Mouse (Mus musculus): ENCODE results near the gene Dvl3. TPM values are rescaled to one million over a fixed set of nuclear protein-coding genes. Genes with fewer than 3 reads are reported as not detected.

Gene Dvl3
- polyA plus RNA-seq, 1 experiment, result not detected

DNA sequence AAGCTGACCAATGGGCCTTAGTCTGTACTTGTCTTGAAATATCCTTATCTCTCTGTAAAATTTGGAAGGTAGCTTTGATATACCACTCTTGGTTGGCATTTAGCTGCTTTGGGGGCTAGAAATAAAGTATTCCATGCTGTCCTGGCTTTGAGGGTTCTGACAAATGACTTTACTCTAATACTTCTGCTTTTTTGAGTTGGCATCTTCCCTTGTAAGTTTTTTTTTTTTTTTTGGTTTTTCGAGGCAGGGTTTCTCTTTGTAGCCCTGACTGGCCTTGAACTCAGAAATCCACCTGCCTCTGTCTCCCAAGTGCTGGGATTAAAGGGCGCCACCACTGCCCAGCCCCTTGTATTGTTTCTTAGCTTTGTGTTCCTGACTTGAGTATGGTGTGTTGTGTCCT, 23.3 kb upstream of the Dvl3 start:
- peaks cover 2% of the 10 kb centered on the region; the same call in 1 of the 2 replicates for H3K4me1 ChIP-seq (ENCODE audit: control insufficient read depth, insufficient read depth, low read length)
- H3K4me3 ChIP-seq (ENCODE audit: insufficient read depth, low read depth, low read length), result no peak overlapping the region
- WGBS, result 76% methylated on average over 2 of the region's 2 CpGs
- no peak overlapping the region for H3K27ac ChIP-seq (ENCODE audit: insufficient read depth, low read depth, low read length)
- TF ChIP-seq CTCF (IDR thresholded peaks at IDR 0.05; ENCODE audit: insufficient read depth, low read depth, low read length) (no peak), POLR2A (IDR thresholded peaks at IDR 0.05; ENCODE audit: insufficient read depth, low read depth, low read length) (no peak)

DNA sequence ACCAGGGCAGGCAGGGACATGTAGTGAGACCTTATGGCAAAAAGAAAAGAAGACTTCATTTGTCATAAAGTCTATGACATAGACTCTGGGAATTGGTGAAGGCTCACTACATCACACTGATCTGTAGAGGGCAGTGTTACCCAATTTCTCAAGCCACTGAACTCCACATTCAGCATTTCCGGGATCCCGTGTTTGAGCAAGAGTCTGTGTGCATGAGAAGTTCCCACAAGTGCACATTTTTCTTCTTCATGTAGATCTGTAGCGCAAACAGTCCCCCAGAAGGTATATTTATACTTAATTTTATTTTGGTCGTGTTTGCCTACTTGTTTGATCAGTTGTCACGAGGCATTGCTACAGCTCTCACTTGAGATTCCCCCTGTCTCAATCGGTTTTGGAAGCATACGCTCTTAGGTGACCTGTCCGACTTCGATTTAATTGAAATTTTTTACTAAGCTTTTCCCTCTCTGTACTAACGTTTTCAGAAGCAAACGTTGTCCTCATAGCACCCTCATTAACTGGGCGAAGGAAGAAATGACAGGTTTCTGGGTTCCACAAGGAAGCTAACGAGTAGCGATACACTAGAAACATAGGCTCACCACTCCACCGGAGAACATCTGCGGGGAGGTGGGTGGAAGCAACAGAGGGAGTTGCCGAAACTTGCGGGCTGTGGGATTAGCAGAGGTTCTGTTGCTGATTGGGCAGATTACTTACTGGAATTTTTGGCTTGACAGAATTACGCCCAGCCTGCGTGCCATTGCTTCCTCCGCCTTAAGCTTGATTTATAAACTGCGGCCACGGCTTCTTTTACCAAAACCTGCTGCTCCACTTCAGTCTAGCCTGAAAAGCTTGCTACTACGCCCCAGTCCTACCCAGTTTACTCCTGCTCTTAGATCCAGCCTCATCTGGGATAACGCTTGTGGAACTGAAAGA, 19.8 kb upstream of the Dvl3 start:
- WGBS, result 15% methylated on average over 25 of the region's 25 CpGs

DNA sequence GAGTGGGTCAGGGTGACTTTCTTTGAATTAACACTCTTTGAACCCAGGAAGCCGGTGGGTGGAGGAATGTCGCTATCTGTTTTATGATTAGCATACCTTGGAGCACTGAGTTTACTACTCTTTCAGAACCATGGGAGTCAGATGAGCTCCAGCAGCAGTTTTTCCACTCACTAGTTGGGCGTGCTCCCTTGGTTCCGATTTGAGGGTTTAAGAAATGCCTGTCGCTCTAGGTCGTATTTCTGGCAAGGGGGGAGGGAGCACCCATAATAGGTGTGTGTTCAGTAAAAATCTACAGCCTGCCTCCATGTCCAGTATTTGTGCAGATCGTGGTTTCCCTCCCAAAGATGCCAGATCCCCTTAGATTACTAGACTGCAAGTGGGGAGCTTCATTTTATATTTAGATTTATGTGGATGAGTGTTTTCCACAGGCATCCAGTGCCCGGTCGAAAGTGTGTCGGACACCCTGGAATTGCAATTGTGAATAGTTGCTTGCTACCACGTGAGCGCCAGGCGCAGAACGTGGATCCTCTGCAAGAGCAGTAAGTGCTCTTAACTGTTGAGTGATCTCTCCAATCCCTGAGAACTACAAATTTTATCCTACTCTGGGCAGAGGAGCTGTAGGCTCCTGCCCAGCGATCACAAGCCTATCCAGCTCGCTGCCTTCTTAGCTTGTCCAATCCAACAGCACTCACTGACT, 18.7 kb upstream of the Dvl3 start:
- H3K27ac ChIP-seq (ENCODE audit: insufficient read depth, low read depth, low read length), result no peak overlapping the region
- no peak for TF ChIP-seq CTCF (IDR thresholded peaks at IDR 0.05; ENCODE audit: insufficient read depth, low read depth, low read length)
- no peak for TF ChIP-seq POLR2A (IDR thresholded peaks at IDR 0.05; ENCODE audit: insufficient read depth, low read depth, low read length)
- WGBS, result 10% methylated on average over 16 of the region's 16 CpGs

More for the DNA sequence above, 19.8 kb upstream of the Dvl3 start:
- Histone ChIP-seq H3K4me3 (ENCODE audit: insufficient read depth, low read depth, low read length) (no peak overlapping the region), H3K27ac (ENCODE audit: insufficient read depth, low read depth, low read length) (no peak overlapping the region), H3K4me1 (ENCODE audit: control insufficient read depth, insufficient read depth, low read length) (peaks cover 4% of the 10 kb centered on the region; the same call in 1 of the 2 replicates)
- TF ChIP-seq CTCF (IDR thresholded peaks at IDR 0.05; ENCODE audit: insufficient read depth, low read depth, low read length) (no peak), POLR2A (IDR thresholded peaks at IDR 0.05; ENCODE audit: insufficient read depth, low read depth, low read length) (no peak)

DNA sequence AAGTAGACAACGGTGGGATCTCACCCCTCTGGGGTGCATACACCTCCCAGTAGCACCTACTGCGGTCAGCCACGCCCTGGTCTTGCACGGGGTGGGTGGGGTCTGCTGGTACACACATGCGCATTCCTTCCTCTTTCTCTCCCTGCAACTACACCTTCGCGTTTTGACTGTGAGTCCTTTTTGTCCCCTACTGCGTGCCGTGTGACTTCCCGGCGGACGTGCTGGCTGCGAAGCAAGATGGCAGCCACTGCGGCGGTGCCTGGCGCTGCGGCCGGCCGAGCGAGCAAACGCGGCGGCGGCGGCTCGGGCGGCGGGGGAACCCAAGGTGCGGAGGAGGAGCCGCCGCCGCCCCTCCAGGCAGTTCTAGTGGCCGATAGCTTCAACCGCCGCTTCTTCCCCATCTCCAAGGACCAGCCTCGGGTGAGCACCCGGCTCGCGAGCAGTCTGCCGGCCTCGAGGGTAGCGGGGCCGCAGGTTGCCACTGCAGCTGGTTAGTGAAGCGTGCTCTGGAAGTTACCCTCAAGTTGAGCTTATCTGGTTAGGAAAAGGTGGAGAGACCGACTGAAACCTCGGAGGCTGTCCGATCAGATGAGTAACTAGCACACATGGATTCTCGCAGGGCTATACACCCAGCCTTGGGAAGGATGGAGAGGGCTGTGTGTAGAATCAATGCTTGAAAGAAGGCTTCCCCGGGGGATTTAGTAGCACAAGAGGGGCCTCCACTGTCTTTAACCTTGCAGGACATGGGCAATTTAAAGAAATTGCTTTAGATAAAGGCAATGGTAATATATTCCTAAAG, 17.9 kb upstream of the Dvl3 start, which contains the start of gene Eif2b5:
Gene Eif2b5 (plus strand): TSS at position 141 of the 799 bp plus-strand sequence.
- Histone ChIP-seq H3K27ac (ENCODE audit: insufficient read depth, low read depth, low read length) (no peak within 1 kb of the TSS), H3K4me1 (ENCODE audit: control insufficient read depth, insufficient read depth, low read length) (peaks cover 4% of the 10 kb centered on the region; the same call in 1 of the 2 replicates), H3K4me3 (ENCODE audit: insufficient read depth, low read depth, low read length) (peak within 1 kb of the TSS; percentile 90)
- 1% methylated on average over 49 of the region's 49 CpGs for WGBS
- TF ChIP-seq CTCF (IDR thresholded peaks at IDR 0.05; ENCODE audit: insufficient read depth, low read depth, low read length) (no peak), POLR2A (IDR thresholded peaks at IDR 0.05; ENCODE audit: insufficient read depth, low read depth, low read length) (peak; percentile 87)

More for the DNA sequence above, 18.7 kb upstream of the Dvl3 start:
- Histone ChIP-seq H3K4me3 (ENCODE audit: insufficient read depth, low read depth, low read length) (peak overlapping the region; percentile 90), H3K4me1 (ENCODE audit: control insufficient read depth, insufficient read depth, low read length) (peaks cover 4% of the 10 kb centered on the region; the same call in 1 of the 2 replicates)

DNA sequence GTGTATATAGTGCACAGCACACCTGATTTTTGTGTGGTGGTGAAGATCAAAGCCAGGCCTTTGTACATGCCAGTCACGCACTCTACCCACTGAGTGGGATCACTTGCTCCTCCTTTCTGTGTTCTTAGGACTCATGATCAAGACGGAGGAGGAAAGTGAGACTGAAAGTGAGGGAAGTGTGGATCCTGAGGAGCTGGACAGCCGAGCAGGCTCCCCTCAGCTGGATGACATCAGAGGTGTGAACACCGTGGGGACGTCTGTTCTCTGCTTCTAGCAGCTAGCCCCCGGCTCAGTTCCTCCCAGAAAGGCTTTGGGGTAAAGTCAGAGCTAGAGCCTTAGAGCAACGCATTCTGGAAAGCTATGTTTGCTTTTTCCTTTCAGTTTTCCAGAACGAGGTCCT, 10.8 kb upstream of the Dvl3 start:
- no peak for TF ChIP-seq POLR2A (IDR thresholded peaks at IDR 0.05; ENCODE audit: insufficient read depth, low read depth, low read length)
- no peak overlapping the region for H3K4me3 ChIP-seq (ENCODE audit: insufficient read depth, low read depth, low read length)
- 88% methylated on average over 8 of the region's 8 CpGs for WGBS
- H3K27ac ChIP-seq (ENCODE audit: insufficient read depth, low read depth, low read length), result no peak overlapping the region
- no peaks in the 10 kb centered on the region for H3K4me1 ChIP-seq (ENCODE audit: control insufficient read depth, insufficient read depth, low read length)

DNA sequence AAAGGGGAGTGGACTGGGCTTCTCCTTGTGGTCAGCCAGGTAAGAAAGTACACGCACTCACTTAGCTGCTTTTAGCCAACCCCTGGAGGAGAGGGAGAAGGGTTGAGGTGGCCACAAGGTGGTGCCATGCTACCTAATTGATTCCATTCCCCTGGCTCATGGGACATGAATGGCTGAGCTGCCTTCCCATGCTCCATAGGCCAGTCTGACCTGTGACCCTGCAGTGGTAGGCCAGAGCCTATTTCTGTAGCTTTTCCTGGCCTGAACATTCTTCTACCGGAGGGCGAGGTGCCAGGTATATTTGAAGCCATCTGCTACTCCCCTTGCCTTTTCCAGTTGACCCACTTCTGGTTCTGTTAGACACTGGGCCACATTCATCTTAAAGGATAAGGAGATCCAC, 7.4 kb upstream of the Dvl3 start:
- TF ChIP-seq CTCF (IDR thresholded peaks at IDR 0.05; ENCODE audit: insufficient read depth, low read depth, low read length) (no peak), POLR2A (IDR thresholded peaks at IDR 0.05; ENCODE audit: insufficient read depth, low read depth, low read length) (no peak)
- H3K4me1 ChIP-seq (ENCODE audit: control insufficient read depth, insufficient read depth, low read length), result no peaks in the 10 kb centered on the region
- H3K27ac ChIP-seq (ENCODE audit: insufficient read depth, low read depth, low read length), result no peak overlapping the region
- WGBS, result 83% methylated on average over 3 of the region's 3 CpGs
- no peak overlapping the region for H3K4me3 ChIP-seq (ENCODE audit: insufficient read depth, low read depth, low read length)

DNA sequence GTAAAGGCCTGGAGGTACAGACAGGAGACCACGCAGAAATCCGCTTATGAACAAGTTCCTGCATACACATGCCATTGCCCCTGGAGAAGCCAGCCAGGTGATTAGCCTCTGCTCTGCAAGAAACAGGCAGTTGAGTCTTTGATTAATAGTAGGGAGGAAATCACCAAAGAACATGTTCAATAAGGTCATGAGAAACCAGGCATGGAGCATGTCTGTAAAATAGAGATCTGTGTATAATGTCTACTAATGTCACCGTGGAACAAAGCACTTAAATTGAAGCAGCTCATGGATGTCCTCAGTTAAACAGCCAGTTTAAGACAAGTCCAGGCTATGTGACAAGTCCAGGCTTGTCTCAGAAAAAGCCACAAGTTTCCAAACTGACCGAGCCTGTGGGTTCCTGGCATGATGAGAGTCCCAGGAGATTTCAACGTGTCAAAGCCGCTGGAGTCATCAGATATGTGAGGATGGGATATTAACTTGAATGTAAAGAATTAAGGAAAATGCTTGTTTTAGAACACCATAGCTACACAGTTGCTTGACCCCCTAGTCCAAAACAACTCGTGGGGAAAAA, 5.4 kb upstream of the Dvl3 start:
- WGBS, result 90% methylated on average over 7 of the region's 7 CpGs
- H3K4me3 ChIP-seq (ENCODE audit: insufficient read depth, low read depth, low read length), result no peak overlapping the region
- no peak for TF ChIP-seq POLR2A (IDR thresholded peaks at IDR 0.05; ENCODE audit: insufficient read depth, low read depth, low read length)
- no peaks in the 10 kb centered on the region for H3K4me1 ChIP-seq (ENCODE audit: control insufficient read depth, insufficient read depth, low read length)
- no peak overlapping the region for H3K27ac ChIP-seq (ENCODE audit: insufficient read depth, low read depth, low read length)

DNA sequence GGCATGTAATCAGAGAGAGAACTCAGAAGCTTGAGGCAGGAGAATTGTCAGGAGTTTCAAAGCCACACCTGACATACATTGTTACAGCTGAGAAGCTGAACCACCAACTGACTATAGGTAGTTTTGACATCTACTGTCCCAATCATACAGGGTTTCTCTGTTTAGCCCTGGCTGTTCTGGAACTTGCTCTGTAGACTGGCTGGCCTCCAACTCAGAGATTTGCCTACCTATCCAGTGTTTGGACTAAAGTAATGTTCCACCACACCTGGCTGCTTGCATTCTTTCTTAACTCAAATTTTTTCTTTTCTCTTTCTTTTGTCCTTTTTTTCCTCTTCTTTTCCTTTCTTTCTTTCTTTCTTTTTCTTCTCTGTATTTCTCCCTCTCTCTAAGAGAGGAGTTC, 750 bp upstream of the Dvl3 start:
- Histone ChIP-seq H3K27ac (ENCODE audit: insufficient read depth, low read depth, low read length) (no peak overlapping the region), H3K4me3 (ENCODE audit: insufficient read depth, low read depth, low read length) (no peak overlapping the region), H3K4me1 (ENCODE audit: control insufficient read depth, insufficient read depth, low read length) (peaks cover 16% of the 10 kb centered on the region)
- TF ChIP-seq CTCF (IDR thresholded peaks at IDR 0.05; ENCODE audit: insufficient read depth, low read depth, low read length) (no peak), POLR2A (IDR thresholded peaks at IDR 0.05; ENCODE audit: insufficient read depth, low read depth, low read length) (no peak)
